Mouse (Mus musculus) layer of hippocampus, adult 9-11 months (tissue): ENCODE measurements around the gene Dcaf8.

Experiments used
- DNase-seq: peaks from one replicate; pipeline ENCODE4 v3.0.0; 2022

The Dcaf8 gene

DNA sequence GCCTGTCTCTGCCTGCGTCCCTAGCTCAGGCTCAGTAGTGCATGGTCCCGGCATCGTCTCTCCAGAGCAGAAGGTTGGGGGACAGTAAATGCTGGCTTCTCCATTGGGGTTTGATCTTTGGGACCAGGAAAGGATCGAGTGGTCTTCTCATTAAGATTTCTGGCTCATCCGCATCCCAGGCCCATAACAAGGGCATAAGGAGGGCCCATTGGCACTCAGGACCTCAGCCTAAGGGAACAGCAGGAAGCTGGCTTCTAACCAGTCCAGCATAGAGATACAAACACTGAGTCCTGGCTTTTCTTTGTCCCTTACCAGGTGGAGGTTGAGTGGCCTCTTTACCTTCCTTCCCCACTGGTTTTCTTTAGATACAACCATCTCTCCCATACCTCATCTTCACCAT, 50.0 kb downstream of the Dcaf8 start:
- DNase-seq, result no peak

DNA sequence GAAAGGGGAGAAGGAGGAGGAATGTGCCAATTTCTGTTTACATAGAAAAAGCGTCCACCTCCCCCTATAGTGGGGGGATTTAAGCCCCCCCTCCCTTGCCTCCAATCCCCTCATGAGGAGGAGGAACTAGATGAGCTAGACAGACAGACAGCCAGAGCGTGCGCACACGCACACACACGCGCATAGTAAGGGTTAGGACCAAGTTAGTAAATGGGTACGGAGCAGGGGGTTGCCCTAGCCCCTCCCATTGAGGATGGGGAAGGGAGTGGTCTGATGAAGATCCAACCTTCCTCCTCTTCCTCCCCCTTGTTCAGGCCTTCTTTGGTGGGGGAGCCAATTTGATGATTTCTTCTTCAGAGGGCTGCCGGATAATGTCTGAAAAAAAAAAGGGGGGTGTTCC, 50.4 kb downstream of the Dcaf8 start:
- DNase-seq, result no peak

DNA sequence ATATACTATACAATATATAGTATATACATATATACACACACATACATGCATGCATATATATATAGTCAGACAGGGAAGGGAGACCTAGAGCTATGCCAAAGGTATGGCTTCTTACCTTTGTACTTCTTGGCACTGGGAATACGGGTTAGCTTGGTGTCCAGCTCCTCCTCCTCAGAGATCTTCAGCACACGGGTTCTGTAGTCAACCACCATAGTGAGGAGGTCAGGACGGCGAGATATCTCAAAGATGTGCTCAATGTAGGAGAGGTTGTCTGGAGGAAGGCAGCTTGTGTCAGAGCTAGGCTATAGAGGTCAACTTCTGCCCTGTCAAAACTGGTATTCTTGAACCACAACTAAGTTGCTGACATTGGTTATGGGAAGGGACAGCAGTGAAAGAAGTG, 51.1 kb downstream of the Dcaf8 start:
- no peak for DNase-seq

- DNase-seq, result no peak
These were observed 52.3 kb downstream of the Dcaf8 start for GRCm38 (mm10) chr1:172200161-172200560.

- peak; percentile 81 for DNase-seq
These were observed 53.1 kb downstream of the Dcaf8 start for GRCm38 (mm10) chr1:172200871-172201447.

DNA sequence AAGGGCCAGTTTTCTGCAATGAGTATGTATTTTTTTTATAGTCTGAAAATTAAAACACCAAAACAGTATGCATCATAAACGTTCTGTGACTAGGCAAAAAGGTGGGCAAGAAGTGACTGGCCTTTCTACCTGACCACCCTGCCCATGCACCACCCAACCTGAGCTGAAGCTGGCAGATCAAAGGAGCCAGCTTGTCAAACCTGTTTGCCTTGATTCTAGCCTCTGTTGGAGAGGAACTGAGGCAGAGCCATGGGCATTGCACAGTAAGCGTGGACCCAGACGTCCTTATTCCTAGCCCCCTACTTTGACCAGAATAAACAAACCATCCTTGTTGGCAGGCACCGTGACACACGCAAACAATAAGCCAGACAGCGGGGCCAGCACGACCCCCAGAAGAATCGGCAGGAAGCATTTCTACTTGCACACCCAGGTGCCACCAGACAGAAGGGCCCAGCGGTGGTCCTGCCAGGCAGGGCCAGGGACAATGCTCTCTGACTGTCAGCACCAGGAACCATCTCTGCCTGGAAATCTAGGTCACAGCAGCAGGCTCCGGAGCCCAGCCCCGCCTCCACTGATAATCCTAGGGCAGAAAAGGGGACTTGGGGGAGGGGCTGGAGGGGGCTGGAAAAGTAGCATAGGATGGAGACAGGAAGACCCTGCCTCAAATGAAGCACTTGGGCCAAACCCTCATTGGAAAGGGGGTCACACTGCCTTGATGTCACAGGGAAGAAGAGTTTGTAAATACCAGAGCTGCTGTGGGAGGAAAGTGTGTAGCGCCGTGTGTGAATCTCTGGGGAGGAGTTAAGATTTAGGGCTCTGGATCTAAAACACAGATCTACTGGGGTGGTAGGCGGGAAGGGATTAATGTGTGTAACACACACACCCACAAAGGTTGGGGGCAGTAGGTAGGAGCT, 54.3 kb downstream of the Dcaf8 start:
- DNase-seq, result no peak

DNA sequence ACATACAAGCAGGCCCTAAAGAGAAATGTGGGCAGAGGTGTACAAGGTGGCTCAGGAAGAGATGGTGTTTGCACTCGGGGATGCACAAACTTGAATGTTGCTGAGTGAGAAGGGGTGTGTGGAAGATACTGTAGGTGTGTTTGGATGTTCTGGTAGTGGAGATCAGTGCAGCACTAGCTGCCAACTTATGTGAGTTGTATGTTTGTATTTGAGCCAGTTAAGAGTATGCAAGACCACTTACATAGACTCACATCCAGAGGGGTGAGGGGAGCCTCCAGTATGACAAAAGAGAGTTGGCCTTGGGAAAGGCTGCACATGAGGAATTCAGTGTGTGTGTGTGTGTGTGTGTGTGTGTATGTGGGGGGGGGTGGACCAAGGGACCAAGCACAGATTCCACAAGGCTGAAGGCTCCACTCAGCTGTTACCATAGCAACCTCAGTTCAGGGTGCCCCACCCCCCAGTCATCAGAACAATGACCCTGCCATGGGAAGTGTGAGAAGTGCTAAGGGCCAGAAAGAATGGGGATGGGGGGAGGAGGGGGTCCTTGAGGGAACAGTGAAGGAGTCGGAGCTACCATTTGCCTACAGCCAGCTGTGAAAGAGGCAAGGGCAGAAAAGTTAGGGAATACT, 55.1 kb downstream of the Dcaf8 start:
- DNase-seq, result no peak

DNA sequence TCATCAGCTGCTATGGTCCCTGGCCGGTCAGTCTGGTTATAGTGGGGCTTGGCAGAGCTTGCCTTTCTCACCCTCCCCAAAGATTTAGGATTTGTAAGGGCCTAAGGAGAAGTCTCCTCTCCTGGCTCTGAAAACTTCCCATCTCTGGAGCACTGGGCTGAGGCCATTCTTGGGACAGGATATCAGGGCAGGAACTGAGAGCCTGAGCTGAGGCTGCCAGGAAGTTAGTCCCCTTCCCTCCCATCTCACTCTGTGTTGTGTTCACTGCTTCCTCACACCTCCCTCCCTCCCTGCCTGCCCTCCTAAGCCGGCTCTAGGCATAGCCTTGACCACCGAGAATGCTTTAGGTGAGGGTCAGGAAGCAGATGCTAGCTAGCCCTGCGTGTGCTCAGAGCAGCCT, 55.7 kb downstream of the Dcaf8 start:
- DNase-seq, result no peak

DNA sequence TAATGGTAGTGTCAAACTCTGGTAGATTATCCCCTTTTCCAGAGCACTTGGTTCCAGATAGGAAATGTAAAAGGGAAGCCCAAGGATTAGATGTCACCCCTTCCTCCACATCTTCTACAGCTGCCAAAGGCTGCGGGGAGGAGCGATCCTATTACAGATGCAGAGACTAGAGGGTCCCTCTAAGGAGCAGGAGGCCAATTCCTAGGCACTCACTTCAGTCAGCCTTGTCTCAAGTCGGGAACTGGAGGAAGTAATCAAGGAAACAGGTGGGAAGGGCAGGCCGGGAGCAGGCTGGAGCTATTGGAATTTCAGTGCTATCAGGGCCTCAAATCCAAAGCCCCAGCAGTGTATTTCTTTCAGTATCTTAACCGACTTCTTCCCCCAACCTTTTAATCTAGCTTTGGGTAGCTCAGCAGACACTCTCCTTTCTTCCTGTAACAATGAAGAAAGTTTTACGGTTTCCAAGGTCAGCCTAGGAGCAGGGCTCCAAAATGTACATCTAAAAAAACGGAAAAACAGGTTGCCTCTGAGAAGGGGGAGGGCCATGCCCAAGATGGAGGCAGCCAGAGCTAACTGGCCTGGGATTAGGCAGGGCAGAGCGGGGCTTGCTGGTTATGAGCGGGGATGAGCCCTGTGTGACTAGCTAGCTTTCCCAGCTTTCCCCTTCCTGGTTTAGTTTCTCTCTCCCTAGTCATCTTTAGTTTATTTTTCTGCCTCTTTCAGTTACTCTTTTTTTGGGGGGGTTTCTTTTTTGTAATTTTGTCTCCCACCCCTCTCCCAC, 56.3 kb downstream of the Dcaf8 start:
- no peak for DNase-seq

DNA sequence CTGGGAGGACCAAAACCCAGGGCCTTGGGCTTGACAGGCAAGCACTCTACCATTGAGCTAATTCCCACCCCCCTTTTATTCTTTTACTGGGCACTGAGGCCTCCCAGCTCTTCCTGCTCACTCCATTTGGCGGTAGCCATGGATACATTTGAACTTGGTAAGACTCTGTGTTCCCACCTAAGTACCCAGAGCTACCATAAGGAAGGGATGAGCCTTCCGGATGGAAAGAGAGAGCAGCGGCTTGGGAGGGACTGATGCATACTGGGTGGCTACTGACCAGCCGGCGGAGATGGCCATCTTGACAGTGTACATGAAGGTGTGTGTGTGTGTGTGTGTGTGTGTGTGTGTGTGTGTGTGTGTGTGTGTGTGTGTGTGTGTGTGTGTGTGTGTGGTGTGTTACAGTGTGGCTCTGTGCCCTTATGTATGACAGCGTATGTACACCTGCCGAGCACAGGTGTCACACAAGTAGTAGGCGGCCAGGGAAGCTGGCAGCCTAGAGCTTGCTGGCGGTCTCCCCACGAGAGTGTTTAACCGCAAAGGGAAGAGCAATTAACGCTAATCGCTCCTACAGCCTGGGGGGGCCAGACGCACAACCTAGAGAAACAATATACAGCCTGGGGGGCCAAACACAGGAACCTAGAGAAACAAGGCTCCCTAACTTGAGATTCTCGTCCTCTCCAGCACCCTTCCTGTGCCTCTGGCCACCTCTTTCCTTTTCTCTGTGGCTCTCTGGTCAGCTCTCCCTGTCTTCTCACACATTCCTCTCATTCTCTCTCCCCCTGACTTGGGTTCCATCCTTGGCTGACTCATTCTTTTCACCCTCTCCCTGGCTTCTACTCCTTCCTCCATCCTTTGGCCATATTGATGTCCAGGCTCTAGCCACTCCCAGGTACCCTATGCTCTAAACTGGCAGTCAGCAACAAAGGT, 57.2 kb downstream of the Dcaf8 start:
- no peak for DNase-seq

DNA sequence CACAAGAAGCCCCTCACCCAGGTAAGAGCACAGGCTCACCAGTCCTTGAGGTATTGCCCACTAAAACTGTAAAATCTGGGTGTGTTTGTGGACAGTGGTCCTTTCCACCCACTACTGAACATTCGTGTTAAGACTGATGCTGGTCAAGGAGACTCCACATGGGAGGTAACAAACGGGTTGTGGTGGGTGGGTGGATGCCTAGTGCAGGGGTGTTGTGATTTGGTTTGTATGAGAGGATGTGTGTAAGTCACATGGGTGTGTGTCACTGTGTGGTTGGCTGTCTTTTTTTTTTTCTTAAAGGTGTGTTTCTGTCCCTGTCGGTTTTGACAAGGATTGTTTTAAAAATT, 57.8 kb downstream of the Dcaf8 start:
- no peak for DNase-seq

- DNase-seq, result peak; percentile 88
These were observed 58.4 kb downstream of the Dcaf8 start, which contains the start of gene Pea15a for GRCm38 (mm10) chr1:172206141-172206917. Gene Pea15a, minus strand, starts transcription at chr1:172206804.

DNA sequence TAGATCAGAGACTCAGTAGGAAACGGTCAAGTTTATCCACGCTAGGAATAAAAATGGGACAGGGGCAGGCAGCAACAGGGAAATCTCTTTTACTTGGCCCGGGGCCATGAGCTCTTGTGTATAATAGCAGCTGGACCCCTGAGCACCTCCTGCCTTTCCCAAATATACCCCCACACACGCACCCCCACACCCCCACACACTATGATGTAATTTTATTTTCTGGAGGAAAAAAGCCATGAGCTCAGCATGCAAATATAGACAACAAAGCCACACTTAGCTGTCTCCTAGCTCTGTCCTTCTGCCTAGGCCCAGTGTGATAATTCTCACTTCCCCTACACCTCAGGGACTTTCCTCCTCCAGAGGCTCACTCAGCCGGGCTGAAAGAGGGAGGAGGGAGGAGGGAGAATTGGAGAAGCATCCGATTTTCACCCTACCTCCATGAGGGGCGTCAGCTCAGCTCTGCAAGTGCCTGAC, 59.3 kb downstream of the Dcaf8 start:
- DNase-seq, result peak; percentile 79

- no peak for DNase-seq
These were observed 64.9 kb downstream of the Dcaf8 start for GRCm38 (mm10) chr1:172212776-172213175.

GRCm38 (mm10) chr1:172213771-172214170, 65.9 kb downstream of the Dcaf8 start:
- DNase-seq, result no peak

- no peak for DNase-seq
These were observed 66.9 kb downstream of the Dcaf8 start for GRCm38 (mm10) chr1:172214748-172215147.

DNA sequence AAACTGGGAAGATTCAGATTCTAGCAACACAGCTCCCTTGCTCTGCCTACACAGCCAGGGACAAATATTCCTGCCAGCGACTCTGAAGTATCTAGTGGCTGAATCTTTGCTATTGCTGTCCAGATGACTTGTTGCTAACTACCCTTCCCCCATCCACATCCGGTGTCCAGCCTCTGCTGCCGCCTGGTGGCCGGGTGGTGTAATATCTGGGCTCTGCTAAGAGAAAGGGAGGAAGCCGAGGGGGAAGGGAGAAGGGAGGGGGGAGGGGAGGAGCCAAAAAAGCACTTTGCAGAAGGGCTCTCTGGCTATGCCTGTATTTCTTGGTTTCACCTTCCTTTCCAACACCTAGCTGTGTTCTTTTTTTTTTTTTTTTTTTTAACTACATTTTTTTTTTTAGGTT, 69.3 kb downstream of the Dcaf8 start:
- DNase-seq, result peak; percentile 90

- no peak for DNase-seq
These were observed 70.5 kb downstream of the Dcaf8 start for GRCm38 (mm10) chr1:172218164-172218910.

DNA sequence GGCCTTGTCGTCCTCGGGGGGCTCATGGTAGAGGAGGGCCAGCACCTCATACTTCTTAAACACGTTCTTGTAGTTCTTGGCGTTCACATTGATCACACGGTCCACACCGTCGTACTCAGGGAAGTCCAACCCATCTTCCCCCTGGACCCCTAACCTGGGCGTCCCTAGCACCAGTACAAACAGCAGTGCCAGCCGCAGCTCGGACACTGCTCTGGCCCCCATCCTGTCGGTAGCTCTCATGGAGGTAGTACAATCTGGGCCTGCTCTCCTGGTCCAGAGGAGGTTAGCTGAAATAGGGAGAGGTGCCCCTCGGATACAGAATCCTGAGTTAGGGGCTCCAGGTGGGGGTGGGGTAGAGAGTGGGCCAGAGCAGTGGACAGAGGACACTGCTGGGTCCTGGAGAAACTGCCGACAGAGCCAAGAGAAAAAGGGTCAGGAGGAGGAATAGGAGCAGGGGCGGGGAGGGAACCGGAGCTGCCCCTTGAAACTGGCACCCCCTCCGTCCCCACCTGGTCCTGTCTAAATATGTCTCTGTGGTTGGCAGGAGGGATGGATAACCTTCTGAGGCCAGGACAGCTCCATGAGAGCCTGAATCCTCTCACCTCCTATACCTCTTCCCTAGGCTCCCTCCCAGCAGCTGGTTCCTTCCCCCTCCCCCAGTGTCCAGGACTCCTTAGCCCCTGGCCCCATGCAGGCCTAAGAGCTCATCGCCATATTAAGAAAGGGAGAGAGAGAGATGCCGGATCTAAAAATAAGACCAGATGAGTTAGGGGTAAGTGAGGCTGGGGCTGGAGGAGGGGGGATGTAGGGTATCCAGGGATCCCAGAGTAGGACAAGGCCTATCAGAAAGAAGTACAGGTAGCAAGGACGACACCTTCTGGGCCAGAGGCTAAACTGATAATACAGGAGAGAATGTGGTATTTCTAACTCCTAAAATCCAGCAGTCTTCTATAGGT, 71.8 kb downstream of the Dcaf8 start, which contains the start of gene Casq1:
Gene Casq1, minus strand, starts transcription at position 418 of the 956 bp plus-strand sequence.
- DNase-seq, result no peak
